Mouse (Mus musculus): ENCODE data around the gene Mettl25.

DNA sequence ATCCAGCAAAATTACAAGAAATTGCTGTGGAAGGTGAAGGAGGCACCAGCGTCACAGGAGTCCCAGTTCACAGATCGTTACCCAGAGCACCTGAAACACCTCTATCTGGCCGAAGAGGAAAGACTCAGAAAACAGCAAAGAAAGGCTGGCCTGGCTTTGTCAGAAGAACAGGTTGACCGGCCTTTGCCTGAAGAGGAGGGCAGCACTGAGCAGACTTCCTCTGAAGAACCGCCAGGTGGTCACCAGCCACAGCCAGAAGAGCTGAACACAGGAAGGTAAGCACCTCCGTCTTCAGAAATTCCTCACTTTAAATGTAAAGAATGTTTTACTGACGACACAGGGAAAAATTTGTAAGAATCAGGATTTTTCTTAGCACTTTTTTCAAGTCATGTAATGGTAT is 1.4 kb upstream of the Mettl25 start:
- no peak for TF ChIP-seq CTCF (IDR thresholded peaks at IDR 0.05; ENCODE audit: extremely low read depth, insufficient read depth, insufficient read length, insufficient replicate concordance)
- no peak for TF ChIP-seq POLR2A (IDR thresholded peaks at IDR 0.05; ENCODE audit: low read depth, low read length)

Data from spleen, adult 2 months (tissue).